Mouse (Mus musculus) left cerebral cortex, postnatal 10 days (tissue): ENCODE measurements around the gene Col6a6. TPM values are rescaled to one million over a fixed set of nuclear protein-coding genes. Genes with fewer than 3 reads are reported as not detected.

Source experiments
- DNase-seq, 2 experiments: peaks; one replicate each; pipeline ENCODE4 v3.0.0; 2021 to 2022; ENCODE audit warnings: low spot score in 2 of 2, mixed read lengths in 1 of 2; ENCODE audit errors: extremely low spot score in 1 of 2
- intact Hi-C: fragments of 180-260 bp; cut with DNase I; formaldehyde crosslinking; loops from one replicate; pipeline ENCODE4 v1.15.1; 2025
- total RNA-seq, 2 experiments: library from RNA; stranded (reverse); gene quantifications; 2 replicates each; pipeline ENCODE4 v1.2.3; 2021

The Col6a6 gene
- total RNA-seq, 2 experiments from 2014 or later: 0.63 to 0.69 TPM

- intact Hi-C loops: no loop called here
Measured at GRCm38 (mm10) chr9:105811458-105811857, 16.5 kb downstream of the Col6a6 start.

GRCm38 (mm10) chr9:105808920-105809505, 18.9 kb downstream of the Col6a6 start:
- intact Hi-C loops: no loop called here
- DNase-seq: no peak

More at GRCm38 (mm10) chr9:105811458-105811857, 16.5 kb downstream of the Col6a6 start:
- no peak for DNase-seq

- DNase-seq: no peak
- intact Hi-C loops: no loop called here
Measured at GRCm38 (mm10) chr9:105803416-105803815, 24.5 kb downstream of the Col6a6 start.

GRCm38 (mm10) chr9:105801463-105801862, 26.5 kb downstream of the Col6a6 start:
- no peak for DNase-seq
- intact Hi-C loops: no loop called here

- intact Hi-C loops: no loop called here
- no peak for DNase-seq
Measured at GRCm38 (mm10) chr9:105800286-105800685, 27.7 kb downstream of the Col6a6 start.

- no peak for DNase-seq
- intact Hi-C loops: no loop called here
Measured at GRCm38 (mm10) chr9:105796137-105796536, 31.8 kb downstream of the Col6a6 start.

- no peak for DNase-seq
- intact Hi-C loops: no loop called here
Measured at GRCm38 (mm10) chr9:105794965-105795364, 33.0 kb downstream of the Col6a6 start.

GRCm38 (mm10) chr9:105791810-105792209, 36.1 kb downstream of the Col6a6 start:
- intact Hi-C loops: no loop called here
- DNase-seq: no peak

GRCm38 (mm10) chr9:105788203-105788602, 39.8 kb downstream of the Col6a6 start:
- intact Hi-C loops: no loop called here
- no peak for DNase-seq

GRCm38 (mm10) chr9:105787800-105788199, 40.2 kb downstream of the Col6a6 start:
- DNase-seq: no peak
- intact Hi-C loops: no loop called here

GRCm38 (mm10) chr9:105784026-105784425, 43.9 kb downstream of the Col6a6 start:
- DNase-seq: no peak
- intact Hi-C loops: no loop called here

GRCm38 (mm10) chr9:105780696-105781095, 47.3 kb downstream of the Col6a6 start:
- DNase-seq: no peak
- intact Hi-C loops: no loop called here

- DNase-seq: no peak
- intact Hi-C loops: no loop called here
Measured at GRCm38 (mm10) chr9:105778741-105779140, 49.2 kb downstream of the Col6a6 start.

GRCm38 (mm10) chr9:105774878-105775277, 53.1 kb downstream of the Col6a6 start:
- DNase-seq: no peak
- intact Hi-C loops: no loop called here

- intact Hi-C loops: no loop called here
- DNase-seq: no peak
Measured at GRCm38 (mm10) chr9:105774321-105774720, 53.6 kb downstream of the Col6a6 start.

GRCm38 (mm10) chr9:105771380-105771779, 56.6 kb downstream of the Col6a6 start:
- no peak for DNase-seq
- intact Hi-C loops: no loop called here

- DNase-seq: no peak
- intact Hi-C loops: no loop called here
Measured at GRCm38 (mm10) chr9:105770690-105771089, 57.3 kb downstream of the Col6a6 start.

GRCm38 (mm10) chr9:105765891-105766290, 62.1 kb downstream of the Col6a6 start:
- no peak for DNase-seq
- intact Hi-C loops: no loop called here

GRCm38 (mm10) chr9:105764681-105765080, 63.3 kb downstream of the Col6a6 start:
- intact Hi-C loops: no loop called here

GRCm38 (mm10) chr9:105764127-105764526, 63.8 kb downstream of the Col6a6 start:
- no peak for DNase-seq
- intact Hi-C loops: no loop called here

More at GRCm38 (mm10) chr9:105764681-105765080, 63.3 kb downstream of the Col6a6 start:
- DNase-seq: no peak

GRCm38 (mm10) chr9:105763625-105764024, 64.3 kb downstream of the Col6a6 start:
- intact Hi-C loops: no loop called here
- DNase-seq: no peak
